Mouse (Mus musculus): Measurements from ENCODE around the gene Brsk1.

Gene Brsk1

DNA sequence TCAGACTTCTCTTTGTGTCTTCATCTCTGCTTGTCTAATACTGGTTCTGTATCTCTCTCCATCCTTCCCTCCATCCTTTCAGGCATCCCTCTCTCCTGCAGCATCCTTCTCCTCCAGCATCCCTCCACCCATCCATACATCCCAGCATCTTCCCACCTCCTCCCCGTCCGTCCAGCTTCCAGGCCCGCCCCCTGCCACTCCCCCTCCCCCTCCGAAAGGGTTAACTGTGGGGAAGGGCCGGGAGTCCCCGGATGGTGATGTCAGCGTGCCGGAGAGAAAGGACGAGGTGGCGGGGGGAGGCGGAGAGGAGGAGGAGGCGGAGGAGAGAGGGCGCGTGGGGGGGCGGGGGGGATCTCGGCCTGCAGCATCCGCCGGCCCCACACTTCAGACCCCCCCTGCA, at the start of gene Brsk1:
Gene Brsk1, plus strand, starts transcription at position 218 of the 400 bp plus-strand sequence.
- no peak for DNase-seq (ENCODE audit: low read depth in 1 of 2, low spot score in 2 of 2)

DNA sequence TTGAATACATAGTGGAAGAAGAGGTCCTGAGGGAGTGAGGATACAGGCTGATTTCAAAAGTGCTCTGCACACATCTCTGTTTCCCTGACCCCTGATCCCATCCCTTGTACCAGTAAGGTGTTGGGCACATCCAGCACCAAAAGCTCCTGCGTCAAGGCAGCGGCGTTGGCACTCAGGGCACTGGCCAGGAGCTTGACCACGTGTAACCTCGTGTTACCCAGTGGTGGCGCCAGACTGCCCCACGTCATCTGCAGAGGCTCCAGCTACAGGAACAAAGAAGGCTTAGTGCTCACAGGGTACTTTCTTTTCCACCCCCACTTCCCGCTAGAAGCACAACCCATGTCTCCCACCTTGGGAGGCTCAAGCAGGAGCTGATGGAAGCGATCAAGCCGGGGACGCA, 49.2 kb upstream of the Brsk1 start:
- DNase-seq (ENCODE audit: low read depth in 1 of 2, low spot score in 2 of 2) = no peak

DNA sequence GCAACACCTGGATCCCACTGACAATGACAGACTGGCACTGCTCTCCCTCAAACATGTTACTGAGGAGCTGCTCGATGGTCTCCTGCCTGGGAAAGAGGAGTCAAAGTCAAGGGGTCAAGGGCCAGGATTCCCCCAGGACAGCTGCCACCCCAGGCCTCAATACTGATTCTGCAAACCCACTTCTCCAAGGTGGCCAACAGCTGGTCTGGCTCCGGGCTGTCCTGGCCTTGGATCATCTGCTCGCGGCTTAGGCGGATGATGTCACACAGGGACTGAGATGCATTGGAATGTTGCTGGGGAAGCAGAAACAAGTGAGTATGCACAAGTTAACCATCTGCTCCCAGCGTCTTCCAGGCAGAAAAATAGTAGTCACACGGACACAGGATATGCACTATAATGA, 48.4 kb upstream of the Brsk1 start:
- no peak for DNase-seq (ENCODE audit: low read depth in 1 of 2, low spot score in 2 of 2)

DNA sequence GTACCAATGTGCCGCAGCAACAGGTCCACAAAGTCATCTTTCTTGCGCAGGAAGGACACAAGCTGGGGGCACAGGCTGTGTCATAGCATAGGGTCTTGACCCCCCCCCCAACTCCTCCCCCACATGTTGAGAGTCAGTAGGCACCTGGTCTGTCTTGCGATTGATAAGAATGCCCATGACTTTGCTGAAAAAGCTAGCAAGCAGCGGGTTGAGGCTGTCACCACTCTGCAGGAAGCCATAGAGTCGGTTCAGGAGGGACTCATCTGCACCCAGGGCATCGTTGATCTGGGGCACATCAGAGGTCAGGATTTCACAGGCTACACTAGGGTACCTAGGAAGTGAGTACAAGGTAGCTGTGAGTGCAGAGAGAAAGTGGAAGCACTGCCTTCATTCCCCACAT, 47.2 kb upstream of the Brsk1 start:
- no peak for DNase-seq (ENCODE audit: low read depth in 1 of 2, low spot score in 2 of 2)

DNA sequence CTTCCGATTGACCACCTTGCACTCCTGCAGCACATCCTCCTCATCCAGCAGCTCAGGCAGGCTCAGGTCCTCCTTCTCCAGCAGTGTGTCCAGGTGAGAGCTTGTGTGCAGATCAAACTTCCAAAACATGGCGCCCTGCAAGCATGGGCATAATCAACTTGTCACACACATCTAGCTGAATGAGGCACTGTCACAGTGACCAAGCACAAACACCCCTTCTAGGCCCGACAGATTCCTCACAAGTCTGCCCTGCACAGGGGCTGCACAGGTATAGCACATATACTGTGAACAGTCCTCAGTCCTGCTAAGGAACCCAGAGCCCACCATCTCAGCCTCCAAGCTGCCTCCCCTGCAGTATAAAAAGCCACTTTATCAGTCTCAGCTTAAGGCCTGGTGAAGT, 43.6 kb upstream of the Brsk1 start:
- DNase-seq (ENCODE audit: low read depth in 1 of 2, low spot score in 2 of 2) = no peak

DNA sequence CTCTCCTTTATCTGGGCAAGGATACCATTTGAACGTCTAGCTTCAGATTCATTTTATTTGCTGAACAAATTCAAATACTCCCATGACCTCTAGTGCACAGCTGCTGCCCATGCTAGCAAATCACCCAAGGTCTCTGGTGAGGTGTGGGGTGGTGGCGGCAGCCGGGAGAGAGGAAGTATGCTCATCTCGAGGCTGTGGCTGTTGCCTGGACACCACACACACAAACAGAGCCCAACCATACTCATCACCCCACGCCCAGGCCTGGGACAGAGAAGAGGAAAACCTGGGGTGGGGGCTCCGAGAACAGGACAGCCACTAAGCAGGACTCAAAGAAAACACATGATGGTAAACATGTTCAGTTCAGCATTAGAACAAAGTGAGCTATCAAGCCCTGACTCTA, 43.1 kb upstream of the Brsk1 start:
- peak; percentile 64 to 72 for DNase-seq (ENCODE audit: low read depth in 1 of 2, low spot score in 2 of 2)

DNA sequence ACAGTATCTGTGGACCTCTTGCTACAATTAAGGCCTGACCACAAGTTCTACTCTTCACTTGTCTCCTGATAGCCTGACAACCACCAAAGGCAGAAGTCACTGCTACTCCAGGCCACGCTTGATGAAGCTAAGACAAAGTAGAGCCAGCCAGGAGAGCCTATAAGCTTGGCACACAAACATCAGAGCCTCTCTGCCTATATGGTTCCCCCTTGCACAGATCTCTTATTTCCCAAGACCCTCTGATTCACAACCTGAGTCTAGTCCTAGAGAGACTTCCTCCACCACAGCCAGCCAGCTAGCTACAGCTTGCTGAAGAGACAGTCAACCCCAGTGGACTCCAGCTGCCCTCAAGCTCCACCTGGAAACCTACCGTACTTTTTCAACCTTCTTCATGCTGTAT, 42.4 kb upstream of the Brsk1 start:
- DNase-seq (ENCODE audit: low read depth in 1 of 2, low spot score in 2 of 2) = no peak

DNA sequence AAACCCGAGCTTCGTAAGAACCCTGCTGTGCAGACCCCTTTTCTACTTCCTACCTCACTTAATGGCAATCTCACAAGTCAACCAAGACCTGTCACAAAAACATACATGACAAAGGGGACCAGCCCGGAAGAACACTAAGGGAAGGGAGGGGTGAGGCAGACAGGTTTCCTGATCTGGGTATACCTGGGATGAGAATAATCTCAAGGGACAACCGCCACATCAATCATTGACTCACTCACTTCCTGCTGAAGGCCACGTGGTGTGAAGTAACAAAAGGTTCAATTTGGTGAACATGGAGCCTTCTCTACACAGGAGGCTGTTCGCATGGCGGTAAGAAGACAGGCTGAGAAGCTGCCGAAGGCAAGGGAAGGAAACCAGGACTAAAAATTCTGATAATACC, 38.8 kb upstream of the Brsk1 start:
- no peak for DNase-seq (ENCODE audit: low read depth in 1 of 2, low spot score in 2 of 2)

DNA sequence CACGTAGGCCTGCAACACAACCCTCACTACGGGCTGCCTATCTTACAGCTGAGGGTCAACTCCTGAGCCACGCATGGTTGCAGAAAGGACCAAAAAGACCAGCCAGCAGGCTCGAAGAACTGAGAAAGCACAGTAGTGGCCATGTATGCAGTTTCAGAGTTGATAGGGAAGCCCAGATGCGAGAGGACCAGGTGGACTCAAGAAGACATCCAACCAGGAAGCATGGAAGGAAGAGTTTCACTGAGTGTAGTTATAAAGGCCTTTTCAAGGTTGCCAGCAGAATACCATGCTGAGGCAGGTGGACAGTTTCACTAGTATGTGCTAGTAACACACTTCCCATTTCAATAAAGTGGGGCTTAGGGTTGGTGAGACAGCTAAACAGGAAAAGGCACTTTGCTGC, 37.7 kb upstream of the Brsk1 start:
- no peak for DNase-seq (ENCODE audit: low read depth in 1 of 2, low spot score in 2 of 2)

DNA sequence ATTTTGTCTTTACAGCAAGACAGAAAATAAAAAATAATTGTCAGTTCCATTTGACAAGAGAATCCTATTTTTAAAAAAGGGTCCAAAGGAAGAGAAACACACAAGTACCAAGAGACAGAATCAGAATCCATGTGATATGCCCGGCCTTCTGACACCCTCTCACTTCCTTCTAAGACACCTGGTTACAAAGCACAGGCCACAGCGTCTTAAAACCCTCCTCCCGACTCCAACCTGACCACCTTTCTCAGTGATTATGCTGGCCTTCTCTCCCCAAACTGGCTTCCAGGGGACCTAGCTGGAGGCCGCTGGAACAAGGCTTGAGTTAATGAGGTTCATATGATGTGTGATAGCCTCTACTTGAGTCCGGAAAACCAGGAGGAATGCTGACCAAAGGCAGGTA, 37.1 kb upstream of the Brsk1 start:
- DNase-seq (ENCODE audit: low read depth in 1 of 2, low spot score in 2 of 2) = no peak

DNA sequence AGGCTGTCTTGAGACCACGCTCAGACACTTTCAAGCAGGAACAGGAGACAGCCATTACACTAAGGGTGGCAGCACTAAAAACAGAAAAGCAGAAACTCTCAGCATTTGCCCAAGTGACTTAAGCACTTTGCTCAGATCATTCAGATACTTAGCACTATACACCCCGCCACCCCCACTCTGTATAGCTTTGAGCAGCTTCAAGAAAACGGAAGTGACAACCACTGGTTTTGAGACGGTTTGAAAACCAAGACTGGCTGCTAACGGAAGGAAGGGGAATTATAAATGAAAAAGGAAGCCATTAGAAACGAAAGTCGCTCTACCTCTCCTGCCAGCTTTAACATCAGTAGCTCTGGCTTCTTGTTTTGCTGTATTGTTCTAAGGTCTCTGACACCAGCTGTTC, 36.6 kb upstream of the Brsk1 start:
- DNase-seq (ENCODE audit: low read depth in 1 of 2, low spot score in 2 of 2) = peak; percentile 62 to 68

DNA sequence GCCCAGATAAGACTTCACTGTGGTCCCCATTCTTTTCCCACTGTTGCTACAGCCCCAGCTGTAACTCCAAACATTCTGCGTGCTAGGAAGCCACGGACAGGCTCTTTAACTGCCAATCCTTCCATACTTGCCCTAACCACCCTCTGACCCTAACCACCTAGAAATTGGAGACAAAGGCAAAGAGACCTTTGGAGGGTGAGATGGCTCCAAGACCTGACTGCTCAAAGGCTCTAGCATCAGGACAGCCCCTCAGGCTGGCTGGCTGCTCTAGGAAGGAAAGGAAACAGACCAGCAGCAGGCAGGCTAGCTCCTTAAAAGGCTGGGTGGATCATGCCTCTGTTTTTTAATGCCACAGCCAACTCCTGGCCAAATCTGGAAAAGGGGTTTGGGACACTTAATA, 36.2 kb upstream of the Brsk1 start:
- no peak for DNase-seq (ENCODE audit: low read depth in 1 of 2, low spot score in 2 of 2)

DNA sequence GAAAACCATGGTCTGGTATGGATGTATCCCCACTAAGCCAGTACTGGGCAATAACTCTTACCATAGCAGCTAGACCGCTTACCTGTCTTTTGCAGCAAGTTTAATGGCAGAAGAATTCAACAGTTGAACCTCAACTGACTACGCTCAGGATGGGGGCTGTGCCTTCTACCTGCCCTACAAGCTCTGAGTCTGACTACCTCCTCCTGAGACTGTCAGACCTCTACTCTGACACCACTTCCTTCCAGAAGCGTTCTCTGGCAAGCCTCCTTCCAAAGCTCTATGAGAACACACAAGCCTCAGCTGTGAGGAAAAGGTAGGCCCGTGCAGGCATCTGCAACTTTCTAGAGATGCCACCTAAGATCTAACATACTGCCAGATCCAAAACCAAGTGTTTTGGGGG, 35.0 kb upstream of the Brsk1 start:
- DNase-seq (ENCODE audit: low read depth in 1 of 2, low spot score in 2 of 2) = no peak

DNA sequence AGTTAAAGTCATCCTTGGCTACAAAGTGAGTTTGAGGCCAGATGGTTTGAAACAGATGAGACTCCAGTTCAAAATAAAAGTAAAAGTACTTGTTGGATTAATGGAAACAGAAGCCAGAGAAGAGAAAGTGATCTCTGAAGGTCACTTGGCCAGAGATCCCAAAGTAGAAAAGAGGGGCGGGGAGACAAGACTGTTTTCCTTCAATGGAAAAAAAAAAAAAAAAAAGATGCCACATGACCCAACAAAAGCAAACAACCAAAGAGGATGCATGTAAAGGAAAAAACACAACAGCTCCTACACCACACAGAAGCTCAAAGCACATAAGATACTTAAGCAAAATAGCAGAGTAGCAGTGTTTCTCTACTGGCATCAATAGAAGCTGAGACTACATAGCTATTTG, 34.5 kb upstream of the Brsk1 start:
- no peak for DNase-seq (ENCODE audit: low read depth in 1 of 2, low spot score in 2 of 2)

DNA sequence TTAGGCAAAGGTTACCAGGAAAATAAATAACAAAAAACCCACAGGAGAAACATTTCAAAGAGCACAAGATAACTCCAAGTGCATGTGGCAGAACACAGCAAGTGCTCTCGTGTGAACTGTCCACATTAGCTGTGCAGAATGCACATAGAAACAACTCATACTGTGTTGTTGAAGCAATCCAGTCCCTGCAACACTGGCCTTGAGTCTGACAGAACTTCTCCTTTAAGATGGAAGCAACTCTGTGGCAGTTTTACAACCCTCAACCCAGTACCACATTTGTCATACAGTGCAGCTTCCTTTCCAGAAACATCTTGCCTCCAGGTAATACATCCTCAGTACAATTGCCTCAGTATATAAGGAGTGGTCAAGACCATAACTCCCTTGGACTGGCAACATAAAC, 33.6 kb upstream of the Brsk1 start:
- DNase-seq (ENCODE audit: low read depth in 1 of 2, low spot score in 2 of 2) = no peak

DNA sequence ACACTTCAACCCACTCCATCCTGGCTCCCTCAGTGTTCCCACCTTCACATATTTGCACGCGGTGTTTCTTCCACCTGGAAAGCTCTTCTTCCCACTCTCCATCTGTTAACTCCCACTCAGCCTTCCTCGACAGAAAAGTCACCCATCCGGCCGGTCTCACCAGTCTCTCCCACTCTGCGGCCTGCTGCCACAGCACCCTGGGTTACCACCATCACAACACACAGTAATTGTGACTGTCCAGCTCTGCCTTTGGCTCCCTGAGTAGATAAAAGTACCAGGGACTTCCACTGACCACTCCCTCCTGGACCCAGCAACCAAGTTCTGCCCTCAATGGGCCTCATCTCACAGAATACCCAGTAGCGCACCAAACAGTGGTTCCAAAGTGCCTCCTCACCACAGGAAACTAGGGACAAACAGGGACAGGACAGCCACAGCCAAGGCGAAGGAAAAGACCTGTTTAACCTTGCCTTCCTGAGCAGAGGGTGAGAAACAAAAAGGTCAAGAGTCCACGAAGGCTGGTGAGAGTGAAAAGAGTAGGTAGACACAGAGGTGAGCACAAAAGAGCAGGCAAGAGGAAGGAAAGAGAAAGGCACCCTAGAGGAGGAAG, 32.8 kb upstream of the Brsk1 start:
- DNase-seq (ENCODE audit: low read depth in 1 of 2, low spot score in 2 of 2) = no peak

DNA sequence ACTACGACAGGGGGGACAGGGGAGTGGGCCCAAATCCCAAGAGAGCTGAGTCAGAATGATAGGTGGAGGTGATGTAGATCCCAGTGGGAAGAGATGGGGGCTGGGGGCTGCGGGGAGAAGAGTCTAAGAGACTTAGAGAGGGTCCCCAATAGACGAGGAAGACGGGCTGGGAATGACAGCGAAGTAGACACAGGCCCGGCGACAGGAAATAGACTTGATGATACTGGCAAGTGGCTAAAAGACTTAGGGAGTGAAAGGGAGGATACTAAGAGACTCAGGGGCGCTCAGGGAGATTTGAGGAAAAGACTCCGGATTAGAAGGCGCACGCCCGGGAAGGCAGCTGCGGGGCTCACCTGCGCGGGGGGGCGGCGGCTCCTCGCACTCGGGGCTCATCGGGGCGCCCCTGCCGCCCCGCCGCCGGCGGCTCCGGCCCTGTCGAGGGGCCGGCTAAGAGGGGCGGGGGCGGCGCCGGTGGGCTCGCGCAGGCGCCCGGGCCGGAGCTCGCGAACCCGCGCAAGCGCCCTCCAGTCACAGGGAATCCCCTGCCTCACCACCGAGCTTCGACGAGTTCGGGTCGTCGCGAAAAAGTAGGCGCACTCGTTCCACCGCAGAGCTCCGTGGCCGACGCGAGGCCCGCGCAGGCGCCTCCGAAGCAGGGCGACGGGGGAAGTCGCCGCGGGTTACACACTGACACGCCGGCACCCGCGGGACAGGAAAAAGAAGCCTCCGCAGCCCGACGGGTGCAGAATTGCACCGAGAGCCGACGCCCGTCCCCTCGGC, 32.1 kb upstream of the Brsk1 start:
- DNase-seq (ENCODE audit: low read depth in 1 of 2, low spot score in 2 of 2) = no peak

DNA sequence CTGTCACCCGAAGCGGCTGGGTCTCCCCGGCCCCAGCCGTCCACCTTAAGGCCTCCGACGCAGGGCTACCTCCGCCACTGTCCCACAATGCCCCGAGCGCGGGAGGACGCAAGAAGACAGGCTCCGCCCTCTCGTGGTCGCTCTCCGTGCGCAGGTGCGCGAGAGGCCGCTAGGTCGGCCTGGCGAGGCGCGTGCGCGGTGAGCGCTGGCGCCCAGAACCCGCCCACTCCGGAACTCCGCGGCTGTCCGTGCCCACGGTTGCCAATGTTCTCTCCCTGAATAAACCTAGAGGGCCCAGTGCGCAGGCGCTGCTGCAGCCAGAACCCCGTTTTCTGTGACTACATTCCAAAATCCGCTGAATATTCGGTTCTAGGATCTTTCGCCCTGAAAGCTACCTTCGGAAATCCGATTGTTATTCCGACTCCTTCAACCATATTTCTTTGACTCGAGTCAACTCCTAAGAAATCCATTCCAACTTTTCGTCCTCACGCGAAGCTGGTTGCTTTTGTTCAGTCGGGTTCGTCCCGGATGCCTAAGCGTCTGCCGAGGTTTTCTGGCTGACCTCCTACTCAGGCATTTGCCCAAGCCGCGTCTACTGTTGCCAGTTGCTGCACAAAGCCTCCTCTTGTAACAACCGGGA, 31.4 kb upstream of the Brsk1 start, which contains the start of gene Ppp6r1:
Gene Ppp6r1, minus strand, starts transcription at position 108 of the 640 bp plus-strand sequence.
- peak; percentile 88 to 93 for DNase-seq (ENCODE audit: low read depth in 1 of 2, low spot score in 2 of 2)

DNA sequence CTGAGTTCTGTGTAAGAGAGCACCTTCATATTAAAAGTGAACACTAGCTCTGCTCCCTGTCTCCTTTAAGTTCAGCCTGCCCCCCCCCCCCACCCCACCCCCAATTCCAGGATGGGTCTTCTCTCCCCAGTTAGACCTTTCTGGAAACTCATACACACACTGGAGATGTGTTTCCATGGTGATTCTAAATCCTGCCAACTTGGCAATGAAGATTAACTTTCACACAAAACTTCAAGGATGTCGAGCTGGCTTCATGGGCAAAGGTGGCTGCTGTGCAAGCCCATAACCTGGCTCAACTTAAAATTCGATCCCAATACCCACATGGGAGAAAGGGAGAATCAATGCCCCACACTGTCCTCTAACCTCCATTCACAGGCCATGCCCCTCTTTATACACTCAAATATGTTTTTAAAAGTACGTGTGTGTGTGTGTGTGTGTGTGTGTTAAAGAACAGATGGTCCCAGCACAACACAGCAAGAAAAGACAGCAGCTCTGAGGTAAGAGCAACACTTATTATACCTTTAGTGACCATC, 30.4 kb upstream of the Brsk1 start:
- DNase-seq (ENCODE audit: low read depth in 1 of 2, low spot score in 2 of 2) = no peak

DNA sequence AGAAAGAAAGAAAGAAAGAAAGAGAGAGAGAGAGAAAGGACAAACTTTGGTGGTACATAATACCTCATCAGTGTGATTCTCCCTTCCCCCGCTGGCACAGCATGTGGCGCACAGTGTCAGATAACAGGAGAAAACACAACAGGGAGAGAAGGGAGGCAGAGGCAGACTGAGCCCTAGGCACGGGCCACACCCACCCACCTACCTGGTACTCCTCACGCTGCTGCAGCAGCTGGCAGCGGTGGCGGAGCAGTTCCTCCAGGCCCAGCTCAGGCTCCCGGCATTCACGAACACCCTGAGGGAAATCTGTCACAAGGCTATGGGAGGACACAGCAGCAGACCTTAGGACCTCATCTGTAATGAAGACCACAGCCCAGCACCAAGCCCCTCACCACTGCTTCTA, 27.2 kb upstream of the Brsk1 start:
- DNase-seq (ENCODE audit: low read depth in 1 of 2, low spot score in 2 of 2) = no peak

DNA sequence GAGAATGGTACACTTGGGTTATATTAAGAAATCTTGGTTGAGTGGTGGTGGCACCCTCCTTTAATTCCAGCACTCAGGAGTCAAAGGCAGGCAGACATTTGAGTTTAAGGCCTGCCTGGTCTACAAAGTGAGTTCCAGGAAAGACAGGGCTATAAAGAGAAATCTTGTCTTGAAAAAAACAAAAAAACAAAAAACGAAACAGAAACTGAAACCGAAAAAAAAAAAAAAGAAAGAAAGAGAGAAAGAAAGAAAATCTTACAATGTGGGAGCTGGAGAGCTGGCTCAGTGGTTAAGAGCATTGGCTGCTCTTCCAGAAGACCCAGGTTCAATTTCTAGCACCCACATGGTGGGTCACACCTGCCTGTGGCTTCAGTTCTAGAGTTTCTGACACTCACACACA, 26.7 kb upstream of the Brsk1 start:
- no peak for DNase-seq (ENCODE audit: low read depth in 1 of 2, low spot score in 2 of 2)

DNA sequence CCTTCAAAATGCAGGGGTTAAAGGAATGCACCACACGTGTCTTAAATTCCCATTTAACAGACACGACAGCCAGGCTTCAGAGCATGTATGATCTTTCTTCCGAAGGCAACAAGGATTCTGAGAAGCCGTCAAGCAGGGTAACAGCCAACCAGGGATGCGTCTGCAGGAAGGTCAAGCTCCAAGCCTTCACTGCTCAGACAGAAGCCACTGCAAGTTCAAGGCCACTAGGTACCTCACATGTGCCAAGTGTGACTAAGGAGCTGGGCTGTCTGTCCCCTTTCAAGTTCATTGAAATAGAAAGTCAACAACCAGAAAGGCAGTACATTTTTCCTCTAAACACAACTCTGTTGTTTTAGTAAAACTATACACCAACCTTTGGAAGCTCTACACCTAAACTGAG, 23.5 kb upstream of the Brsk1 start:
- no peak for DNase-seq (ENCODE audit: low read depth in 1 of 2, low spot score in 2 of 2)
